Mouse (Mus musculus): ENCODE results near the gene Nadk.

GRCm38 (mm10) chr4:155578336-155579125 is 16.4 kb downstream of the Nadk start:
- no peak for TF ChIP-seq CTCF (IDR thresholded peaks at IDR 0.05; ENCODE audit: extremely low read depth, insufficient read depth, insufficient read length, insufficient replicate concordance)
- no peak for TF ChIP-seq POLR2A (IDR thresholded peaks at IDR 0.05; ENCODE audit: low read depth, low read length)
